Mouse (Mus musculus) heart, adult 2 months (tissue): Measurements from ENCODE around the gene Lax1.

Source experiments
- CTCF ChIP-seq: fragments of 200-600 bp; IDR thresholded peaks from 2 replicates; pipeline ENCODE4 v1.8.1; 2022; ENCODE audit warnings: antibody characterized with exemption, mild to moderate bottlenecking, moderate library complexity
- EP300 ChIP-seq: fragments of 200-500 bp; IDR thresholded peaks from 2 replicates; pipeline ENCODE4 v1.6.1; 2011; ENCODE audit warnings: low read depth, low read length, control low read depth; ENCODE audit not compliant: insufficient read depth
- POLR2A ChIP-seq: fragments of 200-500 bp; IDR thresholded peaks from 2 replicates; pipeline ENCODE4 v1.6.1; 2011; ENCODE audit warnings: mild to moderate bottlenecking, low read depth, low read length, control low read depth; ENCODE audit not compliant: insufficient read depth

GRCm38 (mm10) chr1:133715191-133715590 lies 25.3 kb upstream of the Lax1 start:
- TF ChIP-seq POLR2A (no peak), CTCF (no peak), EP300 (no peak)
